Mouse (Mus musculus): ENCODE measurements at regions not wholly inside any gene's neighbourhood (a gene's known extent, or its start where the extent isn't known, plus 50 kb on each side); places are given as distances from the start of the nearest gene placed in this dataset.

DNA sequence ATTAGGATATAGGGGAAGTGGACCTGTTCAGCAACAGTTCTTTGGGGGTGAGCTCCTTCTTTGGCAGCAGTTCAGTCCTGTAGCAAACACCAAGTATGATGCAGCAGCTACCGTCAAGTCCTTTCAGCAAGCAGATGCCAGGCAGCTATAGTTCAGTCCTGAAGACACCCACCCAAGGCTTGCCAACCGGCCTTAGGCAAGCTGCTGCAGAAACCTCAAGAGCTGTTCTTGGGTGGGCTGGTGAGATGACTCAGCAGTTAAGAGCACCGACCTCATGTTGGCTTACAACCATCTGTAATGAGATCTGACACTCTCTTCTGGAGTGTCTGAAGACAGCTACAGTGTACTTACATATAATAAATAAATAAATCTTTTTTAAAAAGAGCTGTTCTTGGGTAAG lies 53.6 kb upstream of the Msn start:
- ATAC-seq (ENCODE audit: insufficient read depth, low read depth) (no peak), DNase-seq (ENCODE audit: low spot score) (no peak)
- H3K27me3 ChIP-seq (ENCODE audit: control insufficient read depth, insufficient read depth, low read length), result no peaks in the 10 kb centered on the region
- no peak overlapping the region for H3K27ac ChIP-seq (ENCODE audit: low read depth)
- no peaks in the 10 kb centered on the region for H3K36me3 ChIP-seq (replicated peaks; ENCODE audit: control insufficient read depth, insufficient read depth, low read length)
- TF ChIP-seq CTCF (IDR thresholded peaks at IDR 0.05; ENCODE audit: low read depth), result no peak
- TF ChIP-seq EP300 (IDR thresholded peaks at IDR 0.05; ENCODE audit: low read depth), result no peak
- H3K4me1 ChIP-seq (ENCODE audit: control insufficient read depth, insufficient read depth), result no peaks in the 10 kb centered on the region
- 48% methylated on average over 3 of the region's 3 CpGs for WGBS
- H3K4me2 ChIP-seq (ENCODE audit: low read depth, low read length), result no peak overlapping the region
- no peak overlapping the region for H3K9ac ChIP-seq (replicated peaks; ENCODE audit: low read depth, low read length)
- no peaks in the 10 kb centered on the region for H3K9me3 ChIP-seq (replicated peaks; ENCODE audit: control insufficient read depth, low read length)
- no peak overlapping the region for H3K4me3 ChIP-seq (ENCODE audit: low read depth, low read length)
